Mouse (Mus musculus): ENCODE data around the gene Trpm3. TPM values are rescaled to one million over a fixed set of nuclear protein-coding genes. Genes with fewer than 3 reads are reported as not detected.
A peak's percentile ranks its signal among the peaks of the same experiment; 100 is the strongest.

Trpm3 gene
- polyA plus RNA-seq, 1 experiment: 53.1 TPM

GRCm38 (mm10) chr19:22451290-22451689 is 312.4 kb downstream of the Trpm3 start:
- WGBS: 14% methylated on average over 5 of the region's 5 CpGs
- TF ChIP-seq CTCF (IDR thresholded peaks at IDR 0.05; ENCODE audit: borderline replicate concordance, insufficient read depth, low read depth, low read length) (no peak), POLR2A (IDR thresholded peaks at IDR 0.05; ENCODE audit: borderline replicate concordance, insufficient read depth, low read length) (no peak)
- H3K4me3 ChIP-seq (replicated peaks; ENCODE audit: insufficient read depth, low read depth, low read length): peak overlapping the region; percentile 25
- DNase-seq: peak in 1 of 2 experiments; percentile 57
- H3K4me1 ChIP-seq (ENCODE audit: control insufficient read depth, insufficient read depth, low read length): peaks cover 8% of the 10 kb centered on the region; the same call in 1 of the 2 replicates
- no peak overlapping the region for H3K27ac ChIP-seq (ENCODE audit: insufficient read depth, low read length)
- H3K27me3 ChIP-seq (ENCODE audit: control insufficient read depth, insufficient read depth, low read length): no peaks in the 10 kb centered on the region

- Histone ChIP-seq H3K27me3 (ENCODE audit: control insufficient read depth, insufficient read depth, low read length) (no peaks in the 10 kb centered on the region), H3K4me1 (ENCODE audit: control insufficient read depth, insufficient read depth, low read length) (peaks cover 8% of the 10 kb centered on the region; the same call in 1 of the 2 replicates), H3K4me3 (replicated peaks; ENCODE audit: insufficient read depth, low read depth, low read length) (no peak overlapping the region), H3K27ac (ENCODE audit: insufficient read depth, low read length) (no peak overlapping the region)
- 25% methylated on average over 2 of the region's 2 CpGs for WGBS
- no peak for TF ChIP-seq CTCF (IDR thresholded peaks at IDR 0.05; ENCODE audit: borderline replicate concordance, insufficient read depth, low read depth, low read length)
- TF ChIP-seq POLR2A (IDR thresholded peaks at IDR 0.05; ENCODE audit: borderline replicate concordance, insufficient read depth, low read length): no peak
- DNase-seq: no peak
These were observed 318.1 kb downstream of the Trpm3 start for GRCm38 (mm10) chr19:22456935-22457334.

- Histone ChIP-seq H3K27me3 (ENCODE audit: control insufficient read depth, insufficient read depth, low read length) (no peaks in the 10 kb centered on the region), H3K4me3 (replicated peaks; ENCODE audit: insufficient read depth, low read depth, low read length) (no peak overlapping the region), H3K4me1 (ENCODE audit: control insufficient read depth, insufficient read depth, low read length) (peaks cover 4% of the 10 kb centered on the region), H3K27ac (ENCODE audit: insufficient read depth, low read length) (no peak overlapping the region)
- DNase-seq: peak; percentile 46 to 73
- no peak for TF ChIP-seq POLR2A (IDR thresholded peaks at IDR 0.05; ENCODE audit: borderline replicate concordance, insufficient read depth, low read length)
- TF ChIP-seq CTCF (IDR thresholded peaks at IDR 0.05; ENCODE audit: borderline replicate concordance, insufficient read depth, low read depth, low read length): no peak
These were observed 323.2 kb downstream of the Trpm3 start for GRCm38 (mm10) chr19:22462043-22462442.

GRCm38 (mm10) chr19:22463506-22463905 is 324.7 kb downstream of the Trpm3 start:
- DNase-seq: no peak
- Histone ChIP-seq H3K27me3 (ENCODE audit: control insufficient read depth, insufficient read depth, low read length) (no peaks in the 10 kb centered on the region), H3K4me1 (ENCODE audit: control insufficient read depth, insufficient read depth, low read length) (peaks cover 4% of the 10 kb centered on the region), H3K4me3 (replicated peaks; ENCODE audit: insufficient read depth, low read depth, low read length) (no peak overlapping the region), H3K27ac (ENCODE audit: insufficient read depth, low read length) (peak overlapping the region; percentile 55; the same call in 1 of the 2 replicates)
- WGBS: 35% methylated on average over 3 of the region's 3 CpGs
- TF ChIP-seq POLR2A (IDR thresholded peaks at IDR 0.05; ENCODE audit: borderline replicate concordance, insufficient read depth, low read length) (no peak), CTCF (IDR thresholded peaks at IDR 0.05; ENCODE audit: borderline replicate concordance, insufficient read depth, low read depth, low read length) (no peak)

- Histone ChIP-seq H3K4me3 (replicated peaks; ENCODE audit: insufficient read depth, low read depth, low read length) (no peak overlapping the region), H3K27me3 (ENCODE audit: control insufficient read depth, insufficient read depth, low read length) (no peaks in the 10 kb centered on the region), H3K27ac (ENCODE audit: insufficient read depth, low read length) (no peak overlapping the region), H3K4me1 (ENCODE audit: control insufficient read depth, insufficient read depth, low read length) (peaks cover 11% of the 10 kb centered on the region)
- DNase-seq: no peak
- TF ChIP-seq POLR2A (IDR thresholded peaks at IDR 0.05; ENCODE audit: borderline replicate concordance, insufficient read depth, low read length): no peak
- TF ChIP-seq CTCF (IDR thresholded peaks at IDR 0.05; ENCODE audit: borderline replicate concordance, insufficient read depth, low read depth, low read length): no peak
- WGBS: 82% methylated on average over 4 of the region's 4 CpGs
These were observed 330.8 kb downstream of the Trpm3 start for GRCm38 (mm10) chr19:22469608-22470007.

- TF ChIP-seq CTCF (IDR thresholded peaks at IDR 0.05; ENCODE audit: borderline replicate concordance, insufficient read depth, low read depth, low read length) (no peak), POLR2A (IDR thresholded peaks at IDR 0.05; ENCODE audit: borderline replicate concordance, insufficient read depth, low read length) (no peak)
- peaks cover 11% of the 10 kb centered on the region; the same call in 1 of the 2 replicates for H3K4me1 ChIP-seq (ENCODE audit: control insufficient read depth, insufficient read depth, low read length)
- WGBS: 25% methylated on average over 4 of the region's 4 CpGs
- no peak overlapping the region; the same call in 1 of the 2 replicates for H3K27ac ChIP-seq (ENCODE audit: insufficient read depth, low read length)
- H3K27me3 ChIP-seq (ENCODE audit: control insufficient read depth, insufficient read depth, low read length): no peaks in the 10 kb centered on the region
- no peak overlapping the region for H3K4me3 ChIP-seq (replicated peaks; ENCODE audit: insufficient read depth, low read depth, low read length)
- DNase-seq: peak; percentile 85 to 93
These were observed 334.3 kb downstream of the Trpm3 start for GRCm38 (mm10) chr19:22473030-22473712.

- 94% methylated on average over 6 of the region's 6 CpGs for WGBS
- no peaks in the 10 kb centered on the region for H3K27me3 ChIP-seq (ENCODE audit: control insufficient read depth, insufficient read depth, low read length)
- no peak for DNase-seq
- H3K27ac ChIP-seq (ENCODE audit: insufficient read depth, low read length): no peak overlapping the region
- peaks cover 2% of the 10 kb centered on the region; the same call in 1 of the 2 replicates for H3K4me1 ChIP-seq (ENCODE audit: control insufficient read depth, insufficient read depth, low read length)
- H3K4me3 ChIP-seq (replicated peaks; ENCODE audit: insufficient read depth, low read depth, low read length): no peak overlapping the region
- no peak for TF ChIP-seq POLR2A (IDR thresholded peaks at IDR 0.05; ENCODE audit: borderline replicate concordance, insufficient read depth, low read length)
- TF ChIP-seq CTCF (IDR thresholded peaks at IDR 0.05; ENCODE audit: borderline replicate concordance, insufficient read depth, low read depth, low read length): no peak
These were observed 339.6 kb downstream of the Trpm3 start for GRCm38 (mm10) chr19:22478295-22478989.

Data from cerebellum, adult 2 months (tissue).